Mouse (Mus musculus) liver, adult 2 months (tissue): ENCODE data around the gene Brca1. TPM values are rescaled to one million over a fixed set of nuclear protein-coding genes. Genes with fewer than 3 reads are reported as not detected.
"Not testable (repeated sequence)": the region's sequence is repeated elsewhere in the genome, so short reads cannot be mapped to it uniquely, and the experiment has no call there.

Experiments used
- DNase-seq: peaks from one replicate; pipeline ENCODE4 v3.0.0-alpha.2; 2011; ENCODE audit warnings: low read depth, low spot score; ENCODE audit errors: extremely low read depth
- H3K27ac ChIP-seq: fragments of 200-500 bp; replicated peaks from 2 replicates; pipeline ENCODE4 v1.5.1; 2012; ENCODE audit warnings: low read depth, mild to moderate bottlenecking, control low read depth, inconsistent platforms, low read length; ENCODE audit not compliant: insufficient read depth
- H3K27me3 ChIP-seq: fragments of 200-500 bp; 2 replicates; pipeline ENCODE4 v1.6.1; 2012; ENCODE audit warnings: mild to moderate bottlenecking, moderate library complexity, low read length, inconsistent platforms; ENCODE audit not compliant: control insufficient read depth, insufficient read depth
- H3K36me3 ChIP-seq: fragments of 200-500 bp; 2 replicates; pipeline ENCODE4 v1.6.1; 2012; ENCODE audit warnings: low read length, inconsistent platforms; ENCODE audit not compliant: control insufficient read depth, insufficient read depth
- H3K4me1 ChIP-seq: fragments of 200-500 bp; 2 replicates; pipeline ENCODE4 v1.6.1; 2011; ENCODE audit warnings: low read length; ENCODE audit not compliant: control insufficient read depth, insufficient read depth
- H3K4me3 ChIP-seq: fragments of 200-500 bp; 2 replicates; pipeline ENCODE4 v1.5.1; 2011; ENCODE audit warnings: low read depth, mild to moderate bottlenecking, control low read depth, low read length, moderate library complexity; ENCODE audit not compliant: insufficient read depth
- H3K79me2 ChIP-seq: fragments of 200-500 bp; 2 replicates; pipeline ENCODE4 v1.6.1; 2012; ENCODE audit warnings: inconsistent platforms, mild to moderate bottlenecking, low read length, moderate library complexity; ENCODE audit not compliant: control insufficient read depth, insufficient read depth
- H3K9ac ChIP-seq: fragments of 200-500 bp; 2 replicates; pipeline ENCODE4 v1.6.1; 2012; ENCODE audit warnings: low read depth, mild to moderate bottlenecking, control low read depth, inconsistent platforms, low read length
- CTCF ChIP-seq: fragments of 200-500 bp; IDR thresholded peaks from 2 replicates; pipeline ENCODE4 v1.5.1; 2011; ENCODE audit warnings: low read depth, low read length, control low read depth
- POLR2A ChIP-seq: fragments of 200-500 bp; IDR thresholded peaks from 2 replicates; pipeline ENCODE4 v1.6.1; 2011; ENCODE audit warnings: low read length, control low read depth; ENCODE audit not compliant: insufficient read depth; ENCODE audit errors: extremely low read depth
- WGBS: fragments of 180-500 bp; shearing (Covaris S2); methylation state at CpG from one replicate; pipeline ENCODE4 v1.1.7; 2018; 5-methylcytosine and 5-hydroxymethylcytosine counted together
- polyA plus RNA-seq: library from polyadenylated mRNA; depleted of rRNA; stranded (reverse); fragments of >200 nt; gene quantifications from 2 replicates; pipeline ENCODE4 v1.2.3, GENCODE M21; 2012
- total RNA-seq: library from RNA; depleted of rRNA; stranded (reverse); fragments of >200 nt; gene quantifications from 2 replicates; pipeline ENCODE4 v1.2.3, GENCODE M21; 2014

Gene Brca1
- total and polyA plus RNA-seq, 2 experiments: 0.18 to 3.3 TPM

DNA sequence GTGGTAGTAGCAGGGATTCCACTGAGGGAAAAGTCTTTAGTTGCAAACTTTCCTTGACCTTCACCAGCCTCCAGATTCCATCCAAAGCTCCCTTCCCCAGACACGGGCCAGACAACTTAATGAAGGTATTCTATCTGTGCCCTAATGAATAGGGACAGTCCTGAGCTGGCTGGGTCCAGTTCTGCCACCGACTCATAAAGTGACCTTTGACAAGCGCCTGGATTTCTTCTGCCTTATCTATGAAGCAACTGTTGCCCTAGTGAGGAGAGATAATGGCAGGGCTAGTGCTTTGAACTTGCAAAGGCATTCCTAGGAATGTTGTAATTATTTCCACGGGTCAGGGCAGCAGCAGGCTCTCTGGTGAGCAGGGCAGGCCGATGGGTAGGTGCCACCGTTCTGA, 70.8 kb downstream of the Brca1 start:
- peak; percentile 94 for DNase-seq
- no peaks in the 10 kb centered on the region for H3K27me3 ChIP-seq
- 11% methylated on average over 6 of the region's 6 CpGs for WGBS
- peaks cover 29% of the 10 kb centered on the region for H3K4me1 ChIP-seq
- H3K79me2 ChIP-seq: no peaks in the 10 kb centered on the region
- no peak overlapping the region for H3K9ac ChIP-seq
- H3K27ac ChIP-seq: peak overlapping the region; percentile 9
- no peak for TF ChIP-seq POLR2A
- no peak overlapping the region for H3K4me3 ChIP-seq
- H3K36me3 ChIP-seq: no peaks in the 10 kb centered on the region

DNA sequence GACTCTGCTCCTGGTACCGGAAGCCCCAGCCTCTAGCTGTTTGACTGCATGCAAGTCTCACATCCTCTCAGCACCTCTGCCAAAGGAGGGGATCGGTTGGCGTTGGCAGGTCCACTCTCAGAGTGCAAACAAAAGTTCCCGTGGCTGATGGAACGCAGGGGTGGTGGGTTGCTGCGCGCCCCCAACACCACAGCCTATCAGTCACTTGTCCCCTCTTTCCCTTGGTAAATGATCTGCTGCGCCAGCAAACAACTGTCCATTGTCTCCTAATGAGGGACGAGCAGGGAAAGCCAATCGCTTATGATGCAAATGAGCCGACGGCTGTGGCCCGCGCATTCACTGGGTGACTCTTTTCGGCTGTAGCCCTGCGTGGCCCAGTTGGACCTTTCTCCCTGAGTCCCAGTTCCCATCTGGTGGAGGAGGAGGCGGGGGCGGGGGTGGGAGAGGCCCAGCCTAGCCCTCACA, 72.6 kb downstream of the Brca1 start:
- WGBS: 17% methylated on average over 18 of the region's 18 CpGs
- no peaks in the 10 kb centered on the region for H3K79me2 ChIP-seq
- TF ChIP-seq CTCF (no peak), POLR2A (no peak)
- H3K4me1 ChIP-seq: peaks cover 25% of the 10 kb centered on the region
- peak; percentile 45 for DNase-seq
- no peaks in the 10 kb centered on the region for H3K36me3 ChIP-seq
- H3K27me3 ChIP-seq: no peaks in the 10 kb centered on the region
- peak overlapping the region; percentile 31; the same call in 1 of the 2 replicates for H3K4me3 ChIP-seq
- H3K27ac ChIP-seq: peak overlapping the region; percentile 37
- peak overlapping the region; percentile 36 for H3K9ac ChIP-seq

DNA sequence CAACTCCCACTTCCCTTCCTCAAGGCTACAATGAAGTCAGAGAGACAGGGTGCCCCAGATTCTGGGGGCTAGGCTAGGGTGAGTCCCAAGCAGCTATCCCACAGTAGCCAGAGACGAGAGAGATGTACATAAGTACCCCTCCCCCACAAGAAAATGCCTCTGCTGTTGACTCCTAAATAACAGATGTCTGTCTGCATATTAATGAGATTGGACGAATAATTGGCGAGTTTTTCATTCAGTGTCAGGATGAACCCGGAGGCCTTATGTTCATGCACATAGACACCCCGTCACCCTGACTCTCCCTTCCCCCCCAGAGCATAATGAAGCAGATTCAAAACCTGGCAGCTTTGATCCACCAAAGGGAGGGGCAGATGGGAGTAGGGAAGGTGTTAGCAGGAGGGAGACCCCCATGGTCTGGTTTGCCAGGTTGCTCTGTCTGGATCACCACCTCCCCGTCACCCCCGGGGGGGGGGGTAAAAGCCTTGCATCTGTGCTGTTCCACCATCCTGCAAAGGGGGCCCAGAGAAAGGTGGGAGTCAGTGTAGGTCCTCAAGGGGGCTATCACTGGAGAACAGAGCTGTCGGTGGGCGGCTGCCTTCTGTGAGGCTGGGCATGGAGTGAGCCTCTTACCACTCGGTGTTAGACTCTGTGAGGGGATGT, 74.1 kb downstream of the Brca1 start:
- WGBS: 90% methylated on average over 10 of the region's 10 CpGs
- Histone ChIP-seq H3K4me1 (peaks cover 21% of the 10 kb centered on the region), H3K36me3 (no peaks in the 10 kb centered on the region), H3K79me2 (no peaks in the 10 kb centered on the region), H3K9ac (no peak overlapping the region), H3K4me3 (no peak overlapping the region), H3K27me3 (no peaks in the 10 kb centered on the region), H3K27ac (no peak overlapping the region)
- DNase-seq: no peak
- TF ChIP-seq POLR2A: no peak
- TF ChIP-seq CTCF: no peak

DNA sequence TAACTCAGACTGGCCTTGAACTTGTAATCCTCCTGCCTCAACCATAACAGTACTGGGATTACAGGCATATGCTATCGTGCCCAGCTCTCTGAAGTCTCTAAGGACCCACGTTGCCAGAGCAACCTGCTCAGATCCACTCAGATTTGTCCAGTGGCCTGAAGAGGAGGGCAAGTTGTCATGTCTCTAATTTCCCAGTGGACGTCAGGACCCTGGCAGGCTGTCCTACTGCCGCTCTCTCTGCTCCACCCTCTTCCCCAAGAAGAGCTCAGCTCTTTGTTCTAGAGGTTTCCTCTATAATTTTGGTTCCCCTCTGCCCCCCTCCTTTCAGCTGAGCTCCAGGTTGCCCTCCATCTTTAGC, 74.6 kb downstream of the Brca1 start:
- Histone ChIP-seq H3K4me1 (peaks cover 21% of the 10 kb centered on the region), H3K27ac (no peak overlapping the region), H3K79me2 (no peaks in the 10 kb centered on the region), H3K9ac (no peak overlapping the region), H3K4me3 (no peak overlapping the region), H3K27me3 (no peaks in the 10 kb centered on the region), H3K36me3 (no peaks in the 10 kb centered on the region)
- WGBS: 81% methylated on average over 4 of the region's 4 CpGs
- TF ChIP-seq POLR2A (no peak), CTCF (no peak)
- no peak for DNase-seq

DNA sequence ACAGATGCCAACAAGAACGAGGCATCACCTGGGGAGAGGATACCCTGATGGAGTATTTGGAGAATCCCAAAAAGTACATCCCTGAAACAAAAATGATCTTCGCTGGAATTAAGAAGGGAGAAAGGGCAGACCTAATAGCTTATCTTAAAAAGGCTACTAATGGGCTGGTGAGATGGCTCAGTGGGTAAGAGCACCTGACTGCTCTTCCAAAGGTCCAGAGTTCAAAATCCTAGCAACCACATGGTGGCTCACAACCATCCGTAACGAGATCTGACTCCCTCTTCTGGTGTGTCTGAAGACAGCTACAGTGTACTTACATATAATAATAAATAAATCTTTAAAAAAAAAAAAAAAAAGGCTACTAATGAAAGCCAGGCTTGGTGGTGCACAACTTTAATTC, 75.4 kb downstream of the Brca1 start:
- peaks cover 18% of the 10 kb centered on the region for H3K4me1 ChIP-seq
- not testable (repeated sequence) for H3K36me3 ChIP-seq, H3K79me2 ChIP-seq, H3K9ac ChIP-seq, H3K27me3 ChIP-seq, H3K27ac ChIP-seq, H3K4me3 ChIP-seq
- DNase-seq: peak; percentile 39
- WGBS: 74% methylated on average over 4 of the region's 4 CpGs

DNA sequence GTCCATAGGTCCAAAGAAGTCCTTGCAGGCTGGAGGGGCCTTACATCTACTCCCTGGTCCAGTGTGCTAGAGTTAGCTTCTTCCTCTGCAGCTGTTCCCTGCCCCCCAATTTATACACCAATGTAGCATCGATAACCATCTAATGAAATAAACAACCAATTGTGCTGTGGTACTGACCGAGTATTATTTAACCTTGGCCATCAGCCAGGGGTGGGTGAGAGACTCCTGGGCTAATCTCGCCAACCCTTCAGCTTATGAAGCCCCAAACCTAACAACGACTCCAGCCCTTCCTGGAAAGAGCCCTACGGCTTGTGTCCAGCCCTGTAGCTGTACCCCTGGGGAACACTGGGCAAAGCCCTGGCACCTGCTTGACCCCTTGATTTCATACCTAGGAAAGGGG, 77.5 kb downstream of the Brca1 start:
- TF ChIP-seq CTCF: no peak
- TF ChIP-seq POLR2A: no peak
- no peaks in the 10 kb centered on the region for H3K79me2 ChIP-seq
- WGBS: 82% methylated on average over 5 of the region's 5 CpGs
- DNase-seq: no peak
- no peak overlapping the region for H3K4me3 ChIP-seq
- H3K27ac ChIP-seq: no peak overlapping the region
- H3K36me3 ChIP-seq: no peaks in the 10 kb centered on the region
- peaks cover 5% of the 10 kb centered on the region for H3K4me1 ChIP-seq
- H3K9ac ChIP-seq: no peak overlapping the region
- H3K27me3 ChIP-seq: no peaks in the 10 kb centered on the region

DNA sequence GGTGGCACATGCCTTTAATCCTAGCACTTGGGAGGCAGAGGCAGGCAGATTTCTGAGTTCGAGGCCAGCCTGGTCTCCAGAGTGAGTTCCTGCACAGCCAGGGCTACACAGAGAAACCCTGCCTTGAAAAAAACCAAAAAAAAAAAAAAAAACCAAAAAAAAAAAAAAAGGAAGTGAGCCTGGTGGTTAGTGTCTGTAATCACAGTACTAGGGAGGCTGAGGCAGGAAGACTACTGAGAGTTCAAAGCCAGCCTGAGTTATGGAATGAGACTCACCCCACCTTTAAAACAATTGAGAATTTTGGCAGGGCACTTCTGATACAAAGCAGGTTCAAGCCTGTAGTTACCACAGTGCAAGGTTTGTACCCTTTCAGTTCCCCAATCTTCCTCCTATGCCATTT, 78.1 kb downstream of the Brca1 start:
- H3K27ac ChIP-seq, H3K9ac ChIP-seq, H3K79me2 ChIP-seq, H3K4me1 ChIP-seq, H3K4me3 ChIP-seq, H3K27me3 ChIP-seq, DNase-seq, H3K36me3 ChIP-seq: not testable (repeated sequence)
- 61% methylated on average over 1 of the region's 1 CpGs for WGBS
